Mouse (Mus musculus) left cerebral cortex, adult 2 months (tissue): ENCODE data around the gene Snrnp48. TPM values are rescaled to one million over a fixed set of nuclear protein-coding genes. Genes with fewer than 3 reads are reported as not detected.

ENCODE experiments used
- DNase-seq, 2 experiments: peaks; one replicate each; pipeline ENCODE4 v3.0.0; 2021 to 2022; ENCODE audit warnings: low spot score in 2 of 2, mixed read lengths in 1 of 2; ENCODE audit errors: extremely low spot score in 1 of 2
- H3K27ac ChIP-seq: fragments of 200-600 bp; 2 replicates; pipeline ENCODE4 v1.8.1; 2022
- H3K4me3 ChIP-seq: fragments of 200-600 bp; 2 replicates; pipeline ENCODE4 v1.8.1; 2022
- CTCF ChIP-seq: fragments of 200-600 bp; IDR thresholded peaks from 2 replicates; pipeline ENCODE4 v1.8.1; 2022; ENCODE audit warnings: antibody characterized with exemption, mild to moderate bottlenecking, moderate library complexity
- intact Hi-C: fragments of 180-260 bp; cut with DNase I; formaldehyde crosslinking; loops from one replicate; pipeline ENCODE4 v1.15.1; 2025
- total RNA-seq, 2 experiments: library from RNA; stranded (reverse); gene quantifications; 2 replicates each; pipeline ENCODE4 v1.2.3; 2021

Snrnp48 gene
- total RNA-seq, 2 experiments from 2014 or later: 21.7 to 28.4 TPM

DNA sequence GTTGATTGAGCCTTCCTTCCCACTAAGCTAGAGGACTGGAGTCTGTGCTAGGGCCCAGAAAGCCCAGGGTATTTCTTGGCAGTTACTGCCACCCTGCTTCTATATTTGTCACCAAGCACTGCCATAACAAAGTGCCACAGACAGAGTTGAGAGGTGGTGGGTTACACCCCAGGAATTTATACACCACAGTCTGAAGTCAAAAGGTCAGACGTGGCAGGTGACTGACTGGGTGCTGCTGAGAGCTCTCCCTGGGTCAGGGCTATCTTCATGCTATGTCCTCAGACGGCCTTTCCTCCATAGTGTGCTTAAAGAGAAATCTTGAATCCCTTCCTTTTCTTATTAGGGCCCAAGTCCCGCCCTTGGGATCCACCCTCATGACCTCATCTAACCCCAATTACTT is 67.9 kb downstream of the Snrnp48 start:
- no peak overlapping the region for H3K27ac ChIP-seq
- intact Hi-C loops: no loop called here
- no peak overlapping the region for H3K4me3 ChIP-seq
- DNase-seq: no peak
- TF ChIP-seq CTCF: no peak

Other genes with a start within 250 kb of the Snrnp48 start
- gene Ssr1, start 210.7 kb upstream of the Snrnp48 start, total RNA-seq: 100 to 1,000 TPM in 1 of 2 experiments, 10 to 100 TPM in 1; 96.1 to 101 TPM
- gene Riok1, start 167.9 kb upstream of the Snrnp48 start, total RNA-seq: 10 to 100 TPM; 27.7 TPM
- 1 to 10 TPM; 6.2 to 6.3 TPM for gene Cage1, start 167.9 kb upstream of the Snrnp48 start, total RNA-seq
- under 1 TPM; 0.07 to 0.16 TPM for gene Dsp, start 53.6 kb upstream of the Snrnp48 start, total RNA-seq
- gene Bmp6, start 140.2 kb downstream of the Snrnp48 start, total RNA-seq: 10 to 100 TPM in 1 of 2 experiments, 1 to 10 TPM in 1; 8.9 to 10.8 TPM